Mouse (Mus musculus) Muller cell, postnatal 12 days (primary cell): Measurements from ENCODE around the gene Prl6a1.
A peak's percentile ranks its signal among the peaks of the same experiment; 100 is the strongest.

Experiments
- DNase-seq: peaks from one replicate; pipeline ENCODE4 v3.0.0-alpha.2; 2015; ENCODE audit errors: inconsistent ontology term

The Prl6a1 gene

DNA sequence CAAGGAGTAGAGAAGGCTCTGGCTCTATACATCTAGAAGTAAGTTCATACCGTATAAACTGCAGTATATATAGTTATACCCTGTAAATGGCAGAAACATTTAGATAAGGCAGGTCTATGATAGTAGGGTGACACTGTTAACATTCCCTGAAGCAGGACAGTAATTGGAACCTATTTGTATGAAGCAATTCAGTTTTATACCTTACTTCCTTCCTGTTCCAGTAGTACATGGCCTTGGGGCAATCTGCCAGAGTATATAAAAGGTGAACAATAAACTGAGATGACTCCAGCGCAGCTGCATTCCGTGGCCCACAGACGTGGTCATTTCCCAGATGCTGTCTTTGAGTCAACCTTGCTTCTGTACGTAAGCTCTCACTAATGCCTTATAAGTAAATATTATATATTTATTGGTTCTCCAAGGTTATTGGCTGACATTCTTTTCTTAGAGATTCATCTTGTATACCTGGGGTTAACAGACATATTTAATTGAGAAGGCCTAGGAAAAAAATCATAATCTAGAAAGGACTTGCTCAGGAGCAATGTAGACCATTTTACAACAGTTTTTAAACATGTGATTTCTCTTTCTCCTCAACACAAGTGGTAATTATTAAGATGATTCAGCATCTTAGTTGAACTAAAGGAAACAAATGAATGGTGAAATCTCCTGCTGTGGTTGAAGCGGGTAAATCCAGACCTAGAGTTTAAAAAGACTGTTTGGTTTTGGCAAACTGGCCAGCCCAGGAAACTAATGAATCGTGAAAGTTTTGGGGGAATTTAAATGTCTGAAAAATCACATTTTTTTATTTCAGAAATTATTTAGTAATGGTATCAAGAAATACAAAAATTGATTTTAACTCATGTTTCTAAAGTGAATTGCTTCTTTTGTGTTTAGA, at the start of gene Prl6a1:
Gene Prl6a1 (plus strand): TSS at position 294 of the 892 bp plus-strand sequence.
- DNase-seq: peak; percentile 21

DNA sequence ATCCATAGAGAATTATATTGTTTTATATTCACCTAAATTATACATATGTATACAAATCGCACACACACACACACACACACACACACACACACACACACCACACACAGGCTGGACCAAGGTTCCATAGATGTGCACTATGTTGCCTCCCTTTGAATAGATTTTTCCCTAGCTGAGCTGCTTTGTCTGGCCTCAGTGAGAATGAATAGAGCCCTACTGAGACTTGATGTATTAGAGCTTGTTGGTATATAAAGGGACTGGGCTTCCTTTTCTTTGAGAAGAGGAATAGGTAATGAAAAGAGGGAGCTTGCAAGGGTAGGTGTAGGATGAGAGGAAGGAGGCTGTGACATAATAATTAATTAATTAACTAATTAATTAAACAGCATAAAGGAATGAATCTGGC, 22.6 kb downstream of the Prl6a1 start:
- DNase-seq: no peak

DNA sequence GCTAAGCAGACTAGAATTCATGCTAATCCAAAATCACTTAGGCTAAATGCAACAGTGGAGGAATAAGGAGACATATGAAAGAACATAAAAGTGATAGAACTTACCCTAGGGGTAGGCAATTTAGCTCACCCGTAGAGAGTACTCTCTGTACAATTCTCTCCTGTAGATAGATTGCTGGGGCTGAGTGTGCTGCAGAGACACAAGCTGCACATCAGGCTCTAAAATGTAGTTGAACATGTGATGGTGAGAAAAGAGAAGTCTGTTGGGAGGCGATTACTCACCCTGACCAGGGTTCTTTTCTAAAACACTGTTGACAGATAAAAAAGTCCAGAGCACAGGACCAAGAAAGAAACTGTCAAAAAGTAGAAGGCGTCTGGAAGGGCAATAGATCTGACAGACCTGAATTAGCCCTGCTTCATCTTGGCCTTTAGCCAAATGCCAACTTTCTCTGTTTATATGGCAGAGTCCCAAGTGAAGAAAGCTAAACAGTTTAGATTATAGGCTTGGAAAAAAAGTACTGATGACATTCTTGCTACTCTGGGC, 30.4 kb downstream of the Prl6a1 start:
- DNase-seq: no peak

DNA sequence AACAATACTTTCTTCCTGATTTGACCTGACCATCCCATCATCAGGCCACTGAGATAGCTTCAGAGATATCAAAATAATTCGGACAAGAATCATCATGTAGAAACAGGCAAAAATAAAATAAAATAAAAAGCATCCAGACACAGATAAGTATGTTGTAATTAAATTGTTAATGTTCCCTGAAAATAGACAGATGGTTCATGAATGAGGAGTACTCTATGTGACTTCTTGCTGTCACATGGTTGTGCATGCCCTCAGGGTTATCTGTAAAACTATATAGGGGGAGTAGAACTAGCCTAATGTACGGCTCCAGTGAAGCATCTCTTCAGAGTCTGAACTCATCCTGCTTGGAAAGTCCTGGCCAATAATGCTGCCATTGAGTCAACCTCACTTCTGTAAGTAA, 32.9 kb downstream of the Prl6a1 start, which contains the start of gene Prl8a2:
Gene Prl8a2 (plus strand): TSS at position 301 of the 400 bp plus-strand sequence.
- DNase-seq: no peak
